Mouse (Mus musculus): ENCODE results near the gene Cldn20.
A peak's percentile ranks its signal among the peaks of the same experiment; 100 is the strongest.

Cldn20 gene

GRCm38 (mm10) chr17:3532254-3532653, at the start of gene Cldn20:
Gene Cldn20 (plus strand): TSS chr17:3532554.
- no peak for ATAC-seq (ENCODE audit: low TSS enrichment)

GRCm38 (mm10) chr17:3483091-3483490, 49.3 kb upstream of the Cldn20 start:
- peak; percentile 33 for ATAC-seq (ENCODE audit: low TSS enrichment)

- ATAC-seq (ENCODE audit: low TSS enrichment): no peak
These were observed 46.5 kb upstream of the Cldn20 start for GRCm38 (mm10) chr17:3485851-3486250.

GRCm38 (mm10) chr17:3487211-3487610, 45.1 kb upstream of the Cldn20 start:
- no peak for ATAC-seq (ENCODE audit: low TSS enrichment)

GRCm38 (mm10) chr17:3487721-3488601, 44.4 kb upstream of the Cldn20 start:
- no peak for ATAC-seq (ENCODE audit: low TSS enrichment)

- ATAC-seq (ENCODE audit: low TSS enrichment): peak; percentile 64; the same call in 1 of the 2 replicates
These were observed 42.0 kb upstream of the Cldn20 start for GRCm38 (mm10) chr17:3490216-3490895.

- ATAC-seq (ENCODE audit: low TSS enrichment): no peak
These were observed 41.3 kb upstream of the Cldn20 start for GRCm38 (mm10) chr17:3491065-3491464.

- no peak for ATAC-seq (ENCODE audit: low TSS enrichment)
These were observed 40.7 kb upstream of the Cldn20 start for GRCm38 (mm10) chr17:3491667-3492066.

GRCm38 (mm10) chr17:3495576-3495975, 36.8 kb upstream of the Cldn20 start:
- ATAC-seq (ENCODE audit: low TSS enrichment): peak; percentile 70

GRCm38 (mm10) chr17:3496080-3496479, 36.3 kb upstream of the Cldn20 start:
- ATAC-seq (ENCODE audit: low TSS enrichment): no peak

GRCm38 (mm10) chr17:3498086-3498485, 34.3 kb upstream of the Cldn20 start:
- ATAC-seq (ENCODE audit: low TSS enrichment): no peak

GRCm38 (mm10) chr17:3498580-3498979, 33.8 kb upstream of the Cldn20 start:
- 0 out of 2 replicates have a peak, but pooled peaks have one; percentile 1 for ATAC-seq (ENCODE audit: low TSS enrichment)

- ATAC-seq (ENCODE audit: low TSS enrichment): peak; percentile 29
These were observed 32.9 kb upstream of the Cldn20 start for GRCm38 (mm10) chr17:3499468-3499867.

- ATAC-seq (ENCODE audit: low TSS enrichment): peak; percentile 24; the same call in 1 of the 2 replicates
These were observed 32.3 kb upstream of the Cldn20 start for GRCm38 (mm10) chr17:3500076-3500475.

GRCm38 (mm10) chr17:3500936-3501335, 31.4 kb upstream of the Cldn20 start:
- ATAC-seq (ENCODE audit: low TSS enrichment): no peak

GRCm38 (mm10) chr17:3505711-3506110, 26.6 kb upstream of the Cldn20 start:
- ATAC-seq (ENCODE audit: low TSS enrichment): no peak

- ATAC-seq (ENCODE audit: low TSS enrichment): no peak
These were observed 25.8 kb upstream of the Cldn20 start for GRCm38 (mm10) chr17:3506508-3506907.

GRCm38 (mm10) chr17:3509841-3510240, 22.5 kb upstream of the Cldn20 start:
- peak; percentile 77 for ATAC-seq (ENCODE audit: low TSS enrichment)

GRCm38 (mm10) chr17:3514316-3514715, 18.0 kb upstream of the Cldn20 start:
- ATAC-seq (ENCODE audit: low TSS enrichment): no peak

- no peak for ATAC-seq (ENCODE audit: low TSS enrichment)
These were observed 16.5 kb upstream of the Cldn20 start for GRCm38 (mm10) chr17:3515851-3516250.

- ATAC-seq (ENCODE audit: low TSS enrichment): no peak
These were observed 15.9 kb upstream of the Cldn20 start for GRCm38 (mm10) chr17:3516406-3516805.

- ATAC-seq (ENCODE audit: low TSS enrichment): no peak
These were observed 12.0 kb upstream of the Cldn20 start for GRCm38 (mm10) chr17:3520344-3520743.

All from frontal cortex, adult (tissue).